Mouse (Mus musculus) heart, adult 8-10 months (tissue): ENCODE measurements around the gene Antxr2. TPM values are rescaled to one million over a fixed set of nuclear protein-coding genes. Genes with fewer than 3 reads are reported as not detected.
A peak's percentile ranks its signal among the peaks of the same experiment; 100 is the strongest.

Experiments used
- DNase-seq: peaks from one replicate; pipeline ENCODE4 v3.0.0; 2022; ENCODE audit warnings: low spot score
- total RNA-seq, 4 experiments: library from RNA; stranded (reverse); gene quantifications; 2 replicates each; pipeline ENCODE4 v1.2.4; 2022

Gene Antxr2
- 10 to 100 TPM; 72.7 to 80.8 (median 76.4) TPM for total RNA-seq

DNA sequence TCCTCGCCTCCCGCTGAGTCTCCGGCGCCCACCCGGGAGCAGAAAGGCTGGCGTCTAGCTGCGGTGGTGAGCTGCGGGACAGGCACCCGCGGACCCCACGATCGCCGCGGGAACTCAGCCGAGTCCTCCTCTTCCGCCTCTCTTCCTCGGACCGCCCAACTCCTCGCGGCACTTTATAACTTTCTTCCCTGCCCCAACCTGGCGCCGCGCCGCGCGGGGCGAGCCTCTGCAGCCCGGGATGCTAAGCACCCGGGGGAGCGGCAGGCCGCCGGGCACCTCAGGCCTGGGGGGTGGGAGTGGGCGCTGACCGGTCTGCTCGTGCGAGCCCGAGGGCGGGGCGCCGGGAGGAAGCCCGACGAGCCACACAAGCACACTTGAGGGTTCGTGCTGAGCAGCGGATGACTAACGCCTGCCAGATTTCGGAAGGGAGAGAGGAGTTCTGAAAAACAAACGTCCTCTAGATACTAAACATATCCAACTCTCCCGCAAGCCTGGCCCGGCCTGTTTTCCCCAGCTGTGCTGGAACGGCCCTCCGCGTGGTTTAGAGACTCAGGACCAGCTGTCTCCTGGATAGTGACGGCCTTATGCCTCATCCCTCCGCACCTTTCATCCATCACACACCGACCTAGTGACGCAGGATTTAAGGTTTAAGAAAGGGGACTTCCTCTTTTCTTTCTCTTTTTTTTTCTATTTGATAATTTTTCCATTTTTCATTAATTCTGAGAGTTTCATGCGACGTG is at the start of gene Antxr2:
Antxr2 (minus strand) TSS at position 142 of the 740 bp plus-strand sequence.
- DNase-seq = peak; percentile 70

DNA sequence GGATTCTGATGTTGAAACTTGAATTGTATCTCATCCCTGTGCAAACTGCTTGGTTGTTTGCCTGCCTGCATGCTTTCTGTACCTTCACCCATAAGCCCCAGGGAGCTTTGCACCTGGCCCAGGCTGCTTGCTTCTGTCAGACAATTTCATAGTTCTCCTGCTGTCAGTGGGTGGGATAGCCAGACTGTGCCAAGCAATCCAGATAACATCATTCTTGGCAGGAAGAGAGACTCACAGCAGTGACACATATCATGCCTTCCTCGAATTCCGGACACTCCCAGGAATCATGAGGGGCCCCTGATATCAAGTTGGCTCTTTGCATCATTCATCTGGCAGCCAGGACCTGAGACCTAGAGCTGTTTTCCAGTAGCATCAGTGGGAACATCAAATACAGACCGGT is 45.8 kb upstream of the Antxr2 start:
- DNase-seq = no peak

DNA sequence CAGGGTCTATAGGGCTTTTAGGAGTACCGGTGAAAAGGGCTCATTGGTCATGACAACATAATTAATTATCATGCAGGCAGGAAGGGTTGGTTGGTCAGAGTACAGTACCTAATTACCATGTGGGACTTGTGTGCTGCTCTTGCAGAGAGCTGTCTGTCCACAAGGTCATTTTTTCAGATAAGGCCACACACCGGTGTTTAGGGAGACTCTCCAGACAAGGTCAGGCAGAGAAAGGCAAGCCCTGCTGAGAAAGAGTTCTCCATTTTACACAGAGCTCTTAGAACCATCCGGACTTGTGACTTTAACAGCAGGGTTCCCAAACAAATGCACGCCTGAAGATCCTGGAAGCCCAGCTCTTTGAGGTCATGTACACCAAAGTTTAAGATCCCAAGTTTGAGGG is 38.3 kb upstream of the Antxr2 start:
- no peak for DNase-seq

DNA sequence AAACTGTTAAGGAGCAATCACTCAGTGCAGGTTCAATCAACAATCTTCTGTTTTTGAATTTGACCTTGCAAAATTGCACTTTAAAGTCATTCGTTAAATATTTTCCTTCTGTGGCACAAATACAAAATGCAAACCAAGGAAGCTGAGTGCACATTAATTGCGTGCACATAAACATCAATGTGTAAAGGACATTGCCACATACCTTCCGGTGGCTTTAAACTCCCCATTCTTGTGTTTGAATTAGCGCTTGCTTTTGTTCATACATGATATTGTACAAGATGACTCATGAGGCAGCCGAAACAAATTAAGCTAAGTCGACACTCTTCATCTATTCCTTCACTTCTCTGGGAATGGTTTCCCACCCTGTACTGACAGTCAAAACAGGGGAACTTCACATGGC is 24.4 kb upstream of the Antxr2 start:
- DNase-seq = no peak

DNA sequence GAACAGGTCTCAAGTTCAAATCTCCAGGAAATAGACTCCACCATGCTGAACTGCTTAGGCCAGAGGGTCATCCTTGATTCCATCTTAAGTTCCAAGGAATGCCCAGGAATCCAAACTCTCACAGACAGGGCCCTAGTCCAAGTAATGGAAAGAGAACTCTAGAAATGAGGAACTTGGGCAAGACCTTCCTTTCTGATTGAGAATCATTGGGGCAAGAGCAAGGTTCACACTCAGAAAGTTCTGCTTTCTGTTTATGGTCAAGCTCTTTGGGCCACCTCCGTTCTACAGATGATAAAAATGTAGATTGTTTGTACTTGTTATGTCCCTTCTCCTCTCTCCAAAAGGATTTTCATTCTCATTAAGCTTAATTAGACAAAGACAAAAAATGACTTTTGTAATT is 24.0 kb upstream of the Antxr2 start:
- no peak for DNase-seq

DNA sequence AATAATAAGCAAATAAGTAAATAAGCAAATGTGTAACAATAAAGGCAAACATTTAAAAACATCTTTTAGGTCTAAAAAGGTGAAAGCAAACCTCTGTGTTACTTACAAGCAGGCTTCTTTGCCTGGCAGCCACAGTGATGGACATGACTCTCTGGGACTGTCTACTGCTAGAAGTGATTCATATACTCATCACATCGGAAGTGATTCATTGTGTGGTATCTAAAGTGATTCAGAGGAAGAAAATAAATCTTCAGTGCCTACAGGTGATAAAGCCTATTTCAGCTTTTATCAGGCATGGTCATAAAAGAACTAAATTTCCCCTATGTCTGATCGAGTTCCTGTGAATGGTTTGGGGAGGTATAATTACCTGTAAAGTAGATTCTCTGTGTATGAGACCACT is 4.1 kb upstream of the Antxr2 start:
- no peak for DNase-seq

DNA sequence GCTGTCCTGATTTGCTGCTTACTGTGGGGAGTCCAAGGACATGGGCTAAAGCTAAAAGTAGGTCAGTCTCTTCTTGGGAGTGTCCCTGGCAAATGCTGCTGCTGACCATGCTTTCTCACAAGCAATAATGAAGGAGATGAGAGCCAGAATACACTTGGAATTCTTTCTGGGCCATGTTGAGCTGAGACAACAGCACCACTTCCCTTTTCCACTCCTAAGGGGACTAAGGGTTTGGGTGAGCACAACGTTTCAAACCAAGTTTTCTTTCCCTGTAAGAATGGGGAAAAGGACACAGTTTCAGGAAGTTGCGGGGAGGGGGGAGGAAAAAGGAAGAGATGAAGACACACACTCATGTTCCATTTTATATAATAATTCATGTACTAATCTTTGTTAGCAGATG is 3.4 kb upstream of the Antxr2 start:
- no peak for DNase-seq

DNA sequence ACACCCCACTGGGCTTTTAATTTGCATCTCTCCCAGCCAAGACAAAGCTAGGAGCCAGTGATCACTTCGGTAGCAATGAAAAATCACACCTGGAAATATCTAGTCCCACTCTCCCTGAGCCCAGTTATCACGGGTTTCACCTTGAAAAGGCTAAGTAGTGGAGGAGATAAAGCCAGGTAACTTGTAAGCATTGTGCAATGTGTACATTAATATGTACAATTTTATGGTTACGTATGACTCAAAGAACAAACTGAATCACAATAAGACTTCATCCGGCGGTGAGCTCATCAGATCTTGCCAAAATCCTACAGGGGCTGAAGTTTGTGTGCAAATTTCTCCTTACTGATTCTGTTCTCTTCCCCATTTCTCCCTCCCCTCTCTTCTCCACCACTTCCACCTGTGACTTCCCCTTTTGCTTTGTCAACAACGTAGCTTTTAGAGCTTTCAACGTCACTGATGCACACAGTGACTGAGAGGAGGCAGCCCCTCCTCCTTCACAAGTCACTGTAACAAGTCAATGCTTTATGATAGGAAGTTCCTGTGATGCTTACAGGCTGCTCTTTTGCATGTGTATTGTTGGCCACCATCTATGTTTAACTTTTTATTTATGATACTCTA is 2.1 kb upstream of the Antxr2 start:
- no peak for DNase-seq

DNA sequence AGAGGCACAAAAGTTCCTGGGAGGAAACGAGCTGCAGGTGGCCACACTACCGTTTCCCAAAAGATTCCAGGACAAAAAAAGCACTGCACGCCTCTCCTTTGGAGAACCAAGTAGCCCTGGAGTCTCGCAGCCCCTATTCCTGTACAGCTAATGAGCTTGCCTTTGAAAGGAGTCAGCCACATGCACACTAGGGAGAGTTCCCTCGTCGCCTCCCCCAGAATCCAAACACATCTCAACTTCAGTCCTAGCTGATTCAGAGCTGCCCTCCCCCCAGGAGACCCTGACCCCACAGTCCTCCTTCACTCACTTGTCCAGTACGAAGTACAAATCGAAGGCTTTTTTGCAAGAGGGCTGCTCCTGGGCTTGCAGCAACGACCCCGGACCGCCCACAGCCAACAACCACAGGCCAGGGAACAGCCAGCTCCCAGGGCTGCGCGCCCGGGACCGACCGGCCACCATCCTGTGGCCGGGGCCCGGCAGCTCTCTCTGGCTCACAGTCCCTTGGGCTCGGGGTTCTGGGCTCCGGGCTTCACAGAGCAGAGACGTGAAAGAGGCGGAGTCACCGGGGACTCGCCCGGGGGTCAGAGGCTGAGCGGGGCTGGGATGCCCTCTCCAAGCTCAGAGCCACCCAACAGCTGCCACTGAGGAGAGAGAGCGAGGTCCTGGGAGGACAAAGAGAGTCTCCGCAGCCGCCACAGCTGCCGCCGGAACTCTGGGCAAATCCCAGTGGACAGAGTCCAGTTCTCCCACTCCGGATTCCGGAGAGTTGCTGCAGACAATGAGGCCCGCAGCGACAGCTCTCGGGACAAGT is 547 bp downstream of the Antxr2 start:
- peak; percentile 62 for DNase-seq

DNA sequence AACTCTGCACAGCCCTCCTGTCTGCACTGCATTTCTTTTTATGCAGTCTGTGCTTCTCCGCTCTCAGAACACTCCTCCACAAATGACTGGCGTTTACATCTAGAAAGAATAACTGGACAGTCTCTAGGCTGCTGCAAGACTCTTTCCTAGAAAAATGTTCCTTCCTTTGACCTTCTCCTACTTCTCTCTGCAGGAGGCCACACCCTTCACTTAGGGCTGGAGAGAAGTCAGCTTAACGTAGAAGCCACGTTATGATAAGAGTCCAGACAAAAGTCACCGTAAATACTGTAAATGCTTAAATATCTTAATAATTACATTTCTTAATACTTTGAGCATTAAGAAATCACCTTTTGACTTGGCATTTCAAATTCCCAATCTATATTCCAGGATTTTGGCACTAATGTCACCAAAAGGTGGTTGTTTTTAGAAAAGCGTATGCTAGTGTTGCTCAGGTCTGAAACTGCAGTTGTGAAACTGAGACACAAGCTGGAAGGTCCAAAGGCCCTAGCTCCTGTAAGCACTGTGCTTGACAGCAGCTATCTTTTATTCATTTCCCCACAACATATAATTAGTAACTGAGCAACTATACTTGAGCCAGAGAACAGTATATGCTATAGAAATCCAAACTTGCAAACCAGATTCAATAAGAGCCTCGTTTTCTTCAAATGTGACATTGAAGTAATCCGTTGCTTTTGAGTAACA is 3.0 kb downstream of the Antxr2 start:
- DNase-seq = no peak

DNA sequence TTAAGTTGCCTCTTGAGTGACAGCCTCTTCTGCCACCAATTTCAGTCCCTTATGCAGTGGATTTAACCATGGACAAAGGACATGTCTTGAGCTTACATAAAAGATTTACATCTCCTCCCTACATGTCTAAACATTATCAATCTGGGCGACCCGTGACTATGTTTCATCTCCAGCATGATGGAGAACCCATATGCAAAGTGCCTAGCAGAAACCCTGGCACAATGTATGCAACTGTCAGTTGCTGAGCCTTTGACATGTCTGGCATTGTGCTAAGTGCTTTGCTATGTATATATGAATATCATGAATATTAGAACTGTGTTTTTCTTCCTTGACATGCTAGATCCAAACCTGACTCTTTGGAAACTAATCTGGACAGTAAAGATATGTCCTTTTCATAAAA is 4.9 kb downstream of the Antxr2 start:
- DNase-seq = no peak

DNA sequence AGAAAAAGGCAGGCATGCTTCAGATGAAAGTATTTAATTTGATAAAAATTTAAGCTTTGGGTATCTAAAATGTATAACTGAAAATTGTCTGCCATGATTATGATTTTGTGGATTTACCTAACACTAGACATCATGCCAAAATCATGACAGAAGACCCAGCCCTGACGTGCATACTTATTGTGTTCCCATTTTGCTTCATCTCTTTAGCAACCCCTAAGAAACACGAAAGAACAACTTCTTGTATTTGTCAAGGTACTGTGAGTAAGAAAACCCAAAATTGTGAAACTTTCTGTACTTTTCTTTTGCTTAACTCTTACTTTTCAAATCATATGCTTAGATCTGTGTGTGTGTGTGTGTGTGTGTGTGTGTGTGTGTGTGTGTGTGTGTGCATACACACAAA is 6.3 kb downstream of the Antxr2 start:
- DNase-seq = no peak

DNA sequence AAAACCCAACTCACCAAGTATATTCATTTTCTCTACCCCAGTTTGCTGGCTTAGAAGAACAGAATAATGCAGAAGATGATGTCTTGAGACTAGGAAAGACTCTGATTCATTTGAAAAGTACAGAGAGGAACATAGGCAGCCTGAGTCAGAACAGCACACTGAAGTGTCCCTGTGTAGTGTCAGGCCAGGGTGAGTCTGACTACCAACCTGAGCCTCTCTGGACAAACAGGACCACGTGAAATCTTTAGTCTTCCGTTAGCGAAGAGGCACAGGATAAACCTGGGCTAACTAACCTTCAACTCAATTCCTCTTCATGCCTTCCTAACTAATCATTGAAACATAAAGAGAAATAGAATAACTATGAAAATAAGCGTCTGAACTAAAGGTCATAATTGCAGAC is 9.3 kb downstream of the Antxr2 start:
- no peak for DNase-seq

DNA sequence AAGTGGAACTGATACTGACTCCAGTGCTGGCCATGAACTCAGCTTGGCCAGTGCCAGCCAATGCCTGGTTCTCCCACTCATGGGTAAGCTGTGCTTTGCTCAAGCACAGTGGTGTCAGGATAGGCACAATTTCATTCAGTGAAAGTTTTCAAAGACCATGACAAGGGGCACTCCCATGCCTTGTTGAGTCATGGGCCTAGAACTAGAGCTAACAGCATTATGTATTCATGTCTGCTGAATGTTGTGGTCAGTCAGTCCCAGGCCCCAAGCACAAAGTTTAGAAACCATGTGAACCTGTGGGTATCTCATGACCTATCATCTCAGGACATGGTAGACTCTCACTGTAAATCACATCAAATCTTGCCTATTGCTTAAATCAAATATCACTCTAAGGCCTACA is 10.2 kb downstream of the Antxr2 start:
- no peak for DNase-seq

DNA sequence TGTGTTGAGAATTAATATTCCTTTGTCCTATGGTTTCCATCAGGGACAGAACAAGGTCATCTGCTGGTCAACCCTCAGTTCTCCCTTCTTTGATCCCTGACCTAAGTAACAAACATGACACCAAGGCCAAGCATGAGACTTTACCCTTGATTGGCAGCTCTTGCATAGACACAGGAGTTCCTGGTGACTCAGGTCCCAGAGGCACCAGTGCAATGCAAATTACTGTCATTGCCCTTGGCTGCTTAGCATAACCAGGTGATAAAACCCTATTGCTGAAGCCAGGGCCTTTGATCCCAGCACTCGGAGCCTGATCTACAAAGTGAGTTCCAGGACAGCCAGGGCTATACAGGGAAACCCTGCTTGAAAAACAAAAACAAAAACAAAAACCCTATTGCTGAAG is 11.4 kb downstream of the Antxr2 start:
- no peak for DNase-seq

DNA sequence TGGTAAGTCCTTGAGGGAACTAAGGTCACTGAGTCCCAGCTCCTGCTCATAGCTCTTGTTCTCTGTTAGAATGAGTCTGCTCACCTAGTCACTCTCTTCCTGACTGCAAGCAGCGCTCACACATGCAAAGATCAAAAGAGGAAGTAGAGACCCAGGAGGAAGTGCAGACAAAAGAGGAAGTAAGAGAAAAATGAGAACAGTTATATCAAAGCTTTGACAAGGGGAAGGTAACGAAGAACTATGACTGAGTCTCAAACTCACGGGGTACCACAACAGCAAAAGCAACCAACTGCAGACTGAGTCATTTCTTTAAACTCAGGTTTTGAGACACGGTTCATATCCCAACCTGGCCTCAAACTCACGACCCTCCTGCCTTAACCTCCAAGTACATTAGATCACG is 12.7 kb downstream of the Antxr2 start:
- DNase-seq = no peak

DNA sequence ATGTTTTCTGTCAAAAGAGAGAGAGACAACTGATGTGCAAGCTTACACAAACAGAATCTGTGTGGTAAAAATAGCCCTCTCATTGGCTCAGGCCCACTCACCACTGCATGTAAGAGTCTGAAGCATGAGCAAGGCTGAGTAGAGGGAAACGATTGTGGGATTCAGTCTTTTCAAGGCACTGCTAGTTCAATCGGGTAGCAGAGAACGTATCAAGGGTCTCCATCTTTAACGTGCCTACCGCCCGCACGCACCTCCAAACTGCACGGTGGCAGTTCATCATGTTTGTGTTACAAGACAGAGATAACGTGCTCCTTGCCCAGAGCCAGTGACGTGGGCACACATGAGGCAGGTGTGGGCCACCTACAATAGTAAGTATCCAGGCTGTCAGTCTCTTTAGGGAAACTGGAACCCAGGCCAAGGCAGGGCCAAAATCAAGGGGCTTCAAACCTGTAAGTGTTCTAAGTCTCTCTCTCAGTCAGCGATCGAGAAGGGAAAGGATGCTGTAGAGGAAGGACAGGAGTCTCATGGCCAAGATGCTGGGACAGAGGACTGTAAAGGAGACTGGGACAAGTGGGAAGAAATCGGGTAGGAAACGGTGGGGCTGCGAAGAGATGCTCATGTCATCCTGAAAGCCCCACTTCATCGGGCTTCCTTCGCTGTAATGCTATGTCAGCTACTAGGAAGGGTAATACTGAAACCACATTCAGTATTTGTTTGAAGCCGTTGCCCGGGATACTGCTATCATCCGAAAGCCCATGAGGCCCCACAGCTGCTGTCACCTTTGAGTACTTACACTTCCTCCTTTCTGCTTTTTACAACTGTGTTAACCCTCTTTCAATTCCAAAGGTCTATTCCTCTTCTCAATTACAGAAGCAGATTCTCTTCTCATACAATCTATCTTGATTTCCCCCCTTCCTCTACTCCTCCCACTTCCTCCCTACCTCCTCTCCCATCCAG is 14.3 kb downstream of the Antxr2 start:
- peak; percentile 47 for DNase-seq

DNA sequence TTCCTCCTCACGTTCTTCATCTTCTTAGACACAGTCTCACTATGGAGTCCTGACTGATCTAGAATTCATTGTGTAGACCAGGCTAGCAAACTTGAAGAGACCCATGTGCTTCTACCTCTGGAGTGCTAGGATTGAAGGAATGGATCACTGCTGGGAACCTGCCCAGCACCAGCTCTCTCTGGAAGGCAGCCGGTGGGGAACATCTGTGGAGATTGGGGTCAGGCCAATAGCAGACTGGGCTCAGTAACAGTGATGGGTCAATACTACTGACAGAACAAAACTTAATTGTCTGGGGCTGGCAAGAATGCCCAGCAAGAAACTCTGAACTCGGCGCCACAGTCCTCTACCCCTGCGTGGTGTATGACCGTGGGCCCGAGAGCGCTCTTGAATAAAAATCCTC is 25.1 kb downstream of the Antxr2 start:
- no peak for DNase-seq

DNA sequence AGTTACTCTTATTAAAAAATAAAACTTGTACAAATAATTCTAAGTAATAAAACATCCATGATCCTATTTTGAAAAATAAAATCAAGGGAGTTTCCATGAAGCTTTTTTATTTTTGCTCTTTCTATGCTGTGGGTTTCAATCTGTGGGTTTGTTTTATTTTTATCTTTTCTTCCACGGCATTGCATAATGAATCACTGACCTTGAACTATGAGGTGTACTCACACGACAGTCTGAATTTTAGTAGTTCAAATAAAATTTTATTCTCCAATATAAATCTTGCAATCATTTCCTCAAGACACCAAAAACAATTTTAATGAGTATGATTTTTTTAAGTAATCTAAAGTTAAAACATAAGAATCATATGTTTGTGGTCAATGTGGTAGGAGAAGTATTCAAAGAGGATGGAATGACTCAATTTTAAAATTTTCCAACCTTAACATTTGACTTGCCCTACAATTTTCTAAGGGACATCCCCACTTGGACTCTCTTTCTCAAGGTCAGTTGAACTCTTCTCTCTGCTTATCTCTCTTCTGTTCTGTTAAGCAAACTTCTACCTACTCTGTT is 31.5 kb downstream of the Antxr2 start:
- no peak for DNase-seq

DNA sequence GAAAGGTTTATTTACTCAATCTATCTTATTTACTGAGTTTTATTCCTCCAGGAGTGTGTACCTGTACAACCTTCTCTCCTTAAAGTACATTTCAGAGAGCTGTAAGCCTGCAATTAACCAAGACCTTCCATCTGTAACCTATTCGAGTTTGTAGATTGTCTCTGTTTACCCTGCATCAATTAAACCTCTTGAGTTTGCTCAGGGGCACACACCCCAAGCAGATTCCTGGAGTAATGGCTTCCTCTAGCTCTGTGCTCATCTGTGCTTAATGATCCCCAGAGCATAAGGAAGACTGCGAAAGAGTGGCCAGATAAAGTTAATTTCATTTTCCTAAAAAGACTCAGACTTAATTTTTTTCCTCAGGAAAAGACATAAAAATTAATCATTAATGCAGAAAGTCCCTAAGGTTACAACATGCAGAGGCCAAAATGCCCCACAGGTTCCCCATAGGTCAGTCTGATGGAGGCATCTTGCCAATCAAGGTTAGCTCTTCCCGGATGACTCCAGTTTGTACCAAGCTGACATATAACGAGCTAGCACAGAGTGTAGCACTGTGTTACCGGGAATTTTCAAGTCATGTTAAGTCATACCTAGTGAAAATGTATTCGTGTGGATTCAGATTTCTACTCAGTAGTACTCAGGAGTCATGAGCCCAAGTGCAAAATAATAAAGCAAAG is 34.2 kb downstream of the Antxr2 start:
- no peak for DNase-seq
